ENCODE assay signal across 31 mouse cellular contexts in genomic region chr8:111638086-111638485, GRCm38 (mm10). TPM values are rescaled to one million over a fixed set of nuclear protein-coding genes. Genes with fewer than 3 reads are reported as not detected.
DNase-seq lines count a peak whose midpoint lies in the region; ATAC-seq lines count a peak whose summit lies in the region.
"Had no signal": no experiment of that assay in that cellular context is flagged by ENCODE, and none has a peak within 500 bp of the region (broad histone marks: within the 10 kb centered on the region; RNA-seq: fewer than 3 reads in every experiment).

No protein-coding gene starts in this region.

- no peaks in the 10 kb centered on the region for H3K27me3 ChIP-seq in stomach, embryonic 15.5 days (replicated peaks)
- H3K27me3 ChIP-seq in midbrain, embryonic 15.5 days (replicated peaks), result no peaks in the 10 kb centered on the region
- H3K27me3 ChIP-seq: CH12.LX; embryonic facial prominence, embryonic 15.5 days; heart, embryonic 12.5 days; neural tube, embryonic 12.5 days had no signal

- no peaks in the 10 kb centered on the region for H3K36me3 ChIP-seq in stomach, embryonic 15.5 days
- H3K36me3 ChIP-seq in midbrain, embryonic 15.5 days (replicated peaks), result no peaks in the 10 kb centered on the region
- H3K36me3 ChIP-seq: embryonic facial prominence, embryonic 15.5 days; heart, embryonic 12.5 days; limb, embryonic 10.5 days; neural tube, embryonic 12.5 days had no signal

- H3K4me1 ChIP-seq in stomach, embryonic 15.5 days, result peaks cover 7% of the 10 kb centered on the region; the same call in 1 of the 2 replicates
- H3K4me1 ChIP-seq in midbrain, embryonic 15.5 days, result peaks cover 8% of the 10 kb centered on the region

- H3K27ac ChIP-seq in stomach, embryonic 15.5 days, result no peak overlapping the region
- no peak overlapping the region for H3K27ac ChIP-seq in midbrain, embryonic 15.5 days
- H3K27ac ChIP-seq: embryonic facial prominence, embryonic 15.5 days; layer of hippocampus, adult 2 months; limb, embryonic 10.5 days; neural tube, embryonic 12.5 days had no signal

- ATAC-seq in common myeloid progenitor, adult 5-6 weeks (replicated peaks; ENCODE audit: low read depth, poor library complexity, severe bottlenecking), result peak; percentile 54
- ATAC-seq in stomach, embryonic 15.5 days (ENCODE audit: insufficient read depth, low FRiP score, low read depth), result 0 out of 2 replicates have a peak, but pooled peaks have one; percentile 52
- ATAC-seq in midbrain, embryonic 15.5 days (replicated peaks), result no peak
- ATAC-seq: forebrain, embryonic 14.5 days; liver, postnatal 0 days had no signal

- no peak overlapping the region for H3K4me3 ChIP-seq in stomach, embryonic 15.5 days (replicated peaks)
- no peak overlapping the region for H3K4me3 ChIP-seq in midbrain, embryonic 15.5 days
- H3K4me3 ChIP-seq: embryonic facial prominence, embryonic 15.5 days; heart, embryonic 12.5 days; layer of hippocampus, adult 2 months; limb, embryonic 10.5 days; neural tube, embryonic 12.5 days had no signal

- no peak overlapping the region for H3K4me2 ChIP-seq in stomach, embryonic 15.5 days
- H3K4me2 ChIP-seq in midbrain, embryonic 15.5 days, result no peak overlapping the region
- H3K4me2 ChIP-seq: embryonic facial prominence, embryonic 15.5 days; heart, embryonic 12.5 days; neural tube, embryonic 12.5 days had no signal

- DNase-seq in adrenal gland, adult 2 months, result peak; percentile 21
- no peak for DNase-seq in adrenal gland, postnatal 25 days
- DNase-seq in 416B (ENCODE audit: low read depth), result peak; percentile 72
- DNase-seq in cerebellum, adult 18-20 months, result no peak
- no peak for DNase-seq in thymus, postnatal 14 days
- DNase-seq: cerebellum, adult 11-12 months; gastrocnemius, postnatal 14 days; heart, adult 18-20 months; heart, postnatal 10 days; kidney, adult 8-10 months; kidney, postnatal 14 days; liver, postnatal 0 days; lung, postnatal 10 days; midbrain, embryonic 14.5 days; retina, postnatal 1 day; right cerebral cortex, postnatal 25 days; thymus, adult 2 months had no signal

- no peak overlapping the region for H3K9ac ChIP-seq in stomach, embryonic 15.5 days
- H3K9ac ChIP-seq in midbrain, embryonic 15.5 days, result no peak overlapping the region
- H3K9ac ChIP-seq: embryonic facial prominence, embryonic 15.5 days; heart, embryonic 12.5 days; liver, postnatal 0 days; neural tube, embryonic 12.5 days had no signal

- no peaks in the 10 kb centered on the region for H3K9me3 ChIP-seq in stomach, embryonic 15.5 days
- no peaks in the 10 kb centered on the region for H3K9me3 ChIP-seq in midbrain, embryonic 15.5 days
- H3K9me3 ChIP-seq: embryonic facial prominence, embryonic 15.5 days; limb, embryonic 10.5 days; neural tube, embryonic 12.5 days had no signal

RNA-seq across cellular contexts. Expression of gene Zfp1, which starts 5.1 kb away (rescaled TPM):
- 1 to 10 TPM; 6.1 to 9.8 TPM for total RNA-seq in adrenal gland, adult 2 months (2021)
- 5.3 and 5.6 TPM in 2 replicates for polyA plus RNA-seq in adrenal gland, adult 2 months (2012; rRNA removed)
- total RNA-seq in adrenal gland, postnatal 25 days (2021), result 10.0 and 10.9 TPM in 2 replicates
- total RNA-seq in common myeloid progenitor, adult 5-6 weeks (2017), result 9.8 and 13.0 TPM in 2 replicates
- 17.7 and 19.8 TPM in 2 replicates for polyA plus RNA-seq in stomach, embryonic 15.5 days (2015; fragmentation: Nextera tagmentation; extraction: Ambion mirVana)
- 29.1 and 30.0 TPM in 2 replicates for polyA plus RNA-seq in midbrain, embryonic 15.5 days (2015; fragmentation: Nextera tagmentation; extraction: Ambion mirVana)

RNA-seq across cellular contexts. Expression of gene Ldhd, which starts 7.9 kb away (rescaled TPM):
- total RNA-seq in adrenal gland, adult 2 months (2021), result 10 to 100 TPM; 64.5 to 82.1 TPM
- polyA plus RNA-seq in adrenal gland, adult 2 months (2012; rRNA removed), result 89.4 and 93.5 TPM in 2 replicates
- total RNA-seq in adrenal gland, postnatal 25 days (2021), result 60.3 and 66.8 TPM in 2 replicates
- total RNA-seq in common myeloid progenitor, adult 5-6 weeks (2017), result 0.32 and 0.87 TPM in 2 replicates
- polyA plus RNA-seq in stomach, embryonic 15.5 days (2015; fragmentation: Nextera tagmentation; extraction: Ambion mirVana), result 1.2 and 1.7 TPM in 2 replicates
- polyA plus RNA-seq in midbrain, embryonic 15.5 days (2015; fragmentation: Nextera tagmentation; extraction: Ambion mirVana), result 0.71 and 0.82 TPM in 2 replicates

RNA-seq across cellular contexts. Expression of gene Ctrb1, which starts 52.7 kb away (rescaled TPM):
- under 1 TPM in 1 of 2 experiments, not detected in 1; 0.90 TPM for total RNA-seq in adrenal gland, adult 2 months (2021)
- 0.51 and 0.67 TPM in 2 replicates for polyA plus RNA-seq in adrenal gland, adult 2 months (2012; rRNA removed)
- total RNA-seq in adrenal gland, postnatal 25 days (2021), result not detected in 2 replicates
- total RNA-seq in common myeloid progenitor, adult 5-6 weeks (2017), result not detected in 2 replicates
- polyA plus RNA-seq in stomach, embryonic 15.5 days (2015; fragmentation: Nextera tagmentation; extraction: Ambion mirVana), result 3,283 and 4,119 TPM in 2 replicates
- polyA plus RNA-seq in midbrain, embryonic 15.5 days (2015; fragmentation: Nextera tagmentation; extraction: Ambion mirVana), result 2.5 TPM in 1 of 2 replicates, not detected in the other
- total RNA-seq: adrenal gland, adult 18-20 months; CH12.LX; heart, adult 18-20 months; layer of hippocampus, adult 2 months; layer of hippocampus, postnatal 25 days; megakaryocyte, adult 5-6 weeks had no signal
- polyA plus RNA-seq: forebrain, embryonic 14.5 days; heart, embryonic 12.5 days; hindbrain, embryonic 11.5 days; limb, embryonic 10.5 days; midbrain, embryonic 14.5 days; neural tube, embryonic 12.5 days had no signal

Comparison
In these comparisons a context has a peak if more than half of its experiments do, and no peak if none do; other contexts are left out.
1. DNase-seq: peak in adrenal gland, adult 2 months (single experiment) and 416B (single experiment); none in adrenal gland, postnatal 25 days (single experiment), cerebellum, adult 18-20 months (0 of 2) and thymus, postnatal 14 days (single experiment).
2. RNA of gene Ldhd, which starts 7.9 kb away (total RNA-seq): 64.5 to 82.1 TPM in adrenal gland, adult 2 months and 60.3 to 66.8 TPM in adrenal gland, postnatal 25 days; 0.32 to 0.87 TPM in common myeloid progenitor, adult 5-6 weeks; every median in the first group is over 10 times any median in the second.